Comparison of ENCODE assay signal across 20 mouse cellular contexts in genomic region chr17:83297379-83298121, GRCm38 (mm10). TPM values are rescaled to one million over a fixed set of nuclear protein-coding genes. Genes with fewer than 3 reads are reported as not detected.
A peak's percentile ranks its signal among the peaks of the same experiment; 100 is the strongest.
DNase-seq lines count a peak whose midpoint lies in the region; ATAC-seq and TF ChIP-seq lines count a peak whose summit lies in the region.
"Had no signal": no experiment of that assay in that cellular context is flagged by ENCODE, and none has a peak within 500 bp of the region (broad histone marks: within the 10 kb centered on the region; RNA-seq: fewer than 3 reads in every experiment).

No protein-coding gene starts in this region.

- no peak for TF ChIP-seq EP300 in lung, postnatal 0 days (IDR thresholded peaks at IDR 0.05)
- TF ChIP-seq EP300 in MEL (IDR thresholded peaks at IDR 0.05; ENCODE audit: low read depth in 1 of 2, low read length in 2 of 2), result no peak

- H3K4me1 ChIP-seq in lung, postnatal 0 days (ENCODE audit: insufficient read depth, low read depth, low read length), result no peaks in the 10 kb centered on the region
- peaks cover 0 to 19% of the 10 kb centered on the region in 2 experiments; a peak in 2 of 4 replicates for H3K4me1 ChIP-seq in MEL (ENCODE audit: control insufficient read depth in 1 of 2, insufficient read depth in 2 of 2, low read length in 2 of 2)
- H3K4me1 ChIP-seq in hindbrain, embryonic 12.5 days, result no peaks in the 10 kb centered on the region
- H3K4me1 ChIP-seq: embryonic facial prominence, embryonic 12.5 days; forebrain, embryonic 15.5 days; intestine, embryonic 15.5 days had no signal

- no peak for TF ChIP-seq CTCF in lung, postnatal 0 days (IDR thresholded peaks at IDR 0.05)
- no peak for TF ChIP-seq CTCF in MEL (IDR thresholded peaks at IDR 0.05 in 2 of 3, conservative IDR thresholded peaks at IDR 0.05 in 1 of 3; ENCODE audit: control insufficient read depth in 1 of 3, insufficient read depth in 1 of 3, low read depth in 2 of 3, low read length in 3 of 3, poor library complexity in 1 of 3, severe bottlenecking in 1 of 3)

- no peak overlapping the region for H3K4me2 ChIP-seq in lung, postnatal 0 days (replicated peaks; ENCODE audit: low read depth, low read length)
- no peak overlapping the region for H3K4me2 ChIP-seq in hindbrain, embryonic 12.5 days (replicated peaks)
- H3K4me2 ChIP-seq: embryonic facial prominence, embryonic 12.5 days; forebrain, embryonic 15.5 days; heart, embryonic 13.5 days; hindbrain, embryonic 14.5 days; intestine, embryonic 15.5 days had no signal

- H3K79me2 ChIP-seq in MEL (ENCODE audit: control insufficient read depth, insufficient read depth, low read length, poor library complexity), result no peaks in the 10 kb centered on the region

- ATAC-seq in lung, postnatal 0 days, result no peak
- ATAC-seq in granulocyte monocyte progenitor cell, adult 5-6 weeks (replicated peaks; ENCODE audit: poor library complexity, severe bottlenecking), result peak; percentile 76
- ATAC-seq in megakaryocyte-erythroid progenitor cell, adult 5-6 weeks (replicated peaks; ENCODE audit: low FRiP score, low TSS enrichment, poor library complexity, severe bottlenecking), result peak; percentile 50
- ATAC-seq in hindbrain, embryonic 12.5 days (ENCODE audit: low FRiP score), result no peak
- ATAC-seq: activated CD4-positive, CD25-positive, alpha-beta regulatory T cell, adult 4 months; forebrain, embryonic 15.5 days; intestine, embryonic 15.5 days; Patski had no signal

- 62% methylated on average over 6 of the region's 6 CpGs for WGBS in lung, postnatal 0 days
- WGBS in hindbrain, embryonic 12.5 days, result 68% methylated on average over 6 of the region's 6 CpGs

- H3K27me3 ChIP-seq in lung, postnatal 0 days (replicated peaks; ENCODE audit: insufficient read depth, low read length), result no peaks in the 10 kb centered on the region
- H3K27me3 ChIP-seq in MEL (ENCODE audit: control insufficient read depth in 1 of 2, insufficient read depth in 2 of 2, low read length in 2 of 2), result no peaks in the 10 kb centered on the region
- H3K27me3 ChIP-seq in hindbrain, embryonic 12.5 days, result no peaks in the 10 kb centered on the region
- H3K27me3 ChIP-seq: embryonic facial prominence, embryonic 12.5 days; forebrain, embryonic 15.5 days; heart, embryonic 13.5 days; intestine, embryonic 15.5 days; Patski had no signal

- no peak overlapping the region for H3K9ac ChIP-seq in lung, postnatal 0 days (replicated peaks; ENCODE audit: low read depth)
- H3K9ac ChIP-seq in MEL (ENCODE audit: control insufficient read depth, low read depth, low read length, poor library complexity, severe bottlenecking), result 0 out of 2 replicates have a peak overlapping the region, but pooled peaks have one; percentile 30
- H3K9ac ChIP-seq in hindbrain, embryonic 12.5 days, result no peak overlapping the region
- H3K9ac ChIP-seq: embryonic facial prominence, embryonic 12.5 days; forebrain, embryonic 15.5 days; heart, embryonic 13.5 days; hindbrain, embryonic 14.5 days; intestine, embryonic 15.5 days had no signal

- DNase-seq in lung, postnatal 10 days, result peak; percentile 14
- no peak for DNase-seq in lung, postnatal 0 days (ENCODE audit: low spot score)
- peak; percentile 89 for DNase-seq in MEL (ENCODE audit: low read depth, low spot score)
- DNase-seq in gastrocnemius, adult 8-10 months (ENCODE audit: low spot score in 2 of 2), result no peak
- DNase-seq: adrenal gland, postnatal 14 days; cerebellum, adult 8-10 months; cerebellum, postnatal 14 days; gastrocnemius, postnatal 14 days; heart, postnatal 4 days had no signal

- no peak overlapping the region for H3K4me3 ChIP-seq in lung, postnatal 0 days (ENCODE audit: low read depth, low read length)
- peak overlapping the region; percentile 25 to 56; a peak in 3 of 4 replicates for H3K4me3 ChIP-seq in MEL (ENCODE audit: control insufficient read depth in 1 of 2, insufficient read depth in 1 of 2, low read depth in 2 of 2, low read length in 2 of 2)
- no peak overlapping the region for H3K4me3 ChIP-seq in hindbrain, embryonic 12.5 days
- H3K4me3 ChIP-seq: embryonic facial prominence, embryonic 12.5 days; forebrain, embryonic 15.5 days; heart, embryonic 13.5 days; intestine, embryonic 15.5 days had no signal

- no peak for TF ChIP-seq RAD21 in MEL (IDR thresholded peaks at IDR 0.05; ENCODE audit: low read depth, low read length)

- no peaks in the 10 kb centered on the region for H3K9me3 ChIP-seq in lung, postnatal 0 days (ENCODE audit: low read length)
- no peaks in the 10 kb centered on the region for H3K9me3 ChIP-seq in MEL (replicated peaks; ENCODE audit: insufficient read depth, low read length)
- H3K9me3 ChIP-seq in hindbrain, embryonic 12.5 days (replicated peaks), result no peaks in the 10 kb centered on the region
- H3K9me3 ChIP-seq: embryonic facial prominence, embryonic 12.5 days; forebrain, embryonic 15.5 days; G1E; heart, embryonic 13.5 days; intestine, embryonic 15.5 days had no signal

- TF ChIP-seq POLR2A in MEL (IDR thresholded peaks at IDR 0.05; ENCODE audit: control insufficient read depth in 1 of 2, insufficient read depth in 1 of 2, low read depth in 1 of 2, low read length in 2 of 2, poor library complexity in 1 of 2), result no peak

- no peak overlapping the region for H3K27ac ChIP-seq in lung, postnatal 0 days (ENCODE audit: low read length)
- H3K27ac ChIP-seq in MEL (ENCODE audit: control insufficient read depth, low read depth, low read length), result peak overlapping the region; percentile 46; the same call in 1 of the 2 replicates
- H3K27ac ChIP-seq in hindbrain, embryonic 12.5 days, result no peak overlapping the region
- H3K27ac ChIP-seq: embryonic facial prominence, embryonic 12.5 days; forebrain, embryonic 15.5 days; heart, embryonic 13.5 days; hindbrain, embryonic 14.5 days; intestine, embryonic 15.5 days had no signal

- no peaks in the 10 kb centered on the region for H3K36me3 ChIP-seq in lung, postnatal 0 days (ENCODE audit: insufficient read depth, low read length)
- H3K36me3 ChIP-seq in MEL (ENCODE audit: control insufficient read depth in 1 of 2, insufficient read depth in 2 of 2, low read length in 2 of 2), result no peaks in the 10 kb centered on the region
- H3K36me3 ChIP-seq in hindbrain, embryonic 12.5 days, result no peaks in the 10 kb centered on the region
- H3K36me3 ChIP-seq: embryonic facial prominence, embryonic 12.5 days; forebrain, embryonic 15.5 days; G1E; heart, embryonic 13.5 days; intestine, embryonic 15.5 days had no signal

TF ChIP-seq in MEL, 35 proteins besides CTCF, POLR2A, EP300 and RAD21:
- TF ChIP-seq ZC3H11A (IDR thresholded peaks at IDR 0.05; ENCODE audit: low read depth, low read length) (no peak), TBP (IDR thresholded peaks at IDR 0.05; ENCODE audit: low read depth, low read length) (peak; percentile 98), ETS1 (IDR thresholded peaks at IDR 0.05; ENCODE audit: low read depth, low read length) (peak; percentile 57), MAFK (IDR thresholded peaks at IDR 0.05; ENCODE audit: borderline replicate concordance, low read depth, low read length) (peak; percentile 58; the same call in 1 of the 2 replicates), ZNF384 (IDR thresholded peaks at IDR 0.05; ENCODE audit: low read depth, low read length) (no peak), USF2 (IDR thresholded peaks at IDR 0.05; ENCODE audit: borderline replicate concordance in 1 of 2, insufficient read depth in 1 of 2, low read depth in 1 of 2, low read length in 2 of 2) (no peak), HCFC1 (IDR thresholded peaks at IDR 0.05; ENCODE audit: low read depth, low read length) (no peak)

RNA-seq across cellular contexts. Expression of gene Eml4, which starts 53.2 kb away (rescaled TPM):
- 13.4 and 15.8 TPM in 2 replicates for polyA plus RNA-seq in lung, postnatal 0 days (2015; fragmentation: Nextera tagmentation; extraction: Ambion mirVana)
- 25.6 and 30.7 TPM in 2 replicates for total RNA-seq in MEL (2012; rRNA removed)
- polyA plus RNA-seq in MEL (2012; ENCODE audit: insufficient read depth in 1 of 2, insufficient read length in 2 of 2, low read depth in 1 of 2, low replicate concordance in 2 of 2, missing spikeins in 1 of 2), result 10 to 100 TPM in 1 of 2 experiments, not detected in 1; 42.4 TPM
- total RNA-seq in granulocyte monocyte progenitor cell, adult 5-6 weeks (2014; fragmentation: Nextera tagmentation), result 33.7 and 42.4 TPM in 2 replicates
- total RNA-seq in granulocyte monocyte progenitor cell, adult 5-6 weeks (2017), result 82.3 and 87.2 TPM in 2 replicates
- total RNA-seq in megakaryocyte-erythroid progenitor cell, adult 5-6 weeks (2014; fragmentation: Nextera tagmentation), result 7.1 and 10.3 TPM in 2 replicates
- 22.6 and 26.0 TPM in 2 replicates for total RNA-seq in megakaryocyte-erythroid progenitor cell, adult 5-6 weeks (2017)
- 57.9 and 59.7 TPM in 2 replicates for polyA plus RNA-seq in hindbrain, embryonic 12.5 days (2016; fragmentation: Nextera tagmentation; extraction: Ambion mirVana)
- 1 to 10 TPM; 1.2 to 1.9 (median 1.6) TPM for total RNA-seq in gastrocnemius, adult 8-10 months (2022)

Comparison
In these comparisons a context has a peak if more than half of its experiments do, and no peak if none do; other contexts are left out.
1. DNase-seq: peak in lung, postnatal 10 days (single experiment) and MEL (single experiment); none in lung, postnatal 0 days (single experiment) and gastrocnemius, adult 8-10 months (0 of 2).
2. ATAC-seq: peak in granulocyte monocyte progenitor cell, adult 5-6 weeks (single experiment) and megakaryocyte-erythroid progenitor cell, adult 5-6 weeks (single experiment); none in lung, postnatal 0 days (single experiment) and hindbrain, embryonic 12.5 days (single experiment).
3. H3K4me3 ChIP-seq: peak in MEL (2 of 2); none in lung, postnatal 0 days (single experiment) and hindbrain, embryonic 12.5 days (single experiment).